Mouse (Mus musculus): ENCODE data around the gene Tlcd2. TPM values are rescaled to one million over a fixed set of nuclear protein-coding genes. Genes with fewer than 3 reads are reported as not detected.

Tlcd2 gene
- polyA plus RNA-seq, 1 experiment, result 78.8 TPM

- TF ChIP-seq CTCF (IDR thresholded peaks at IDR 0.05; ENCODE audit: extremely low read depth, insufficient read length, insufficient replicate concordance, low read depth, low read length) (no peak), POLR2A (IDR thresholded peaks at IDR 0.05; ENCODE audit: low read depth, low read length) (no peak)
Measured at GRCm38 (mm10) chr11:75422013-75422792, 39.3 kb upstream of the Tlcd2 start, which contains the start of gene Serpinf1. Gene Serpinf1, minus strand, starts transcription at chr11:75422701.

GRCm38 (mm10) chr11:75423091-75423490 lies 38.4 kb upstream of the Tlcd2 start:
- Histone ChIP-seq H3K4me3 (ENCODE audit: low read depth, low read length) (no peak overlapping the region), H3K27me3 (ENCODE audit: control insufficient read depth, insufficient read depth, low read length) (no peaks in the 10 kb centered on the region)

More at GRCm38 (mm10) chr11:75422013-75422792, 39.3 kb upstream of the Tlcd2 start, which contains the start of gene Serpinf1:
- no peaks in the 10 kb centered on the region for H3K36me3 ChIP-seq (ENCODE audit: control insufficient read depth, insufficient read depth, low read length)
- no peaks in the 10 kb centered on the region for H3K27me3 ChIP-seq (ENCODE audit: control insufficient read depth, insufficient read depth, low read length)
- no peak within 1 kb of the TSS for H3K27ac ChIP-seq (ENCODE audit: insufficient read depth, low read depth, low read length)
- H3K4me3 ChIP-seq (ENCODE audit: low read depth, low read length), result no peak within 1 kb of the TSS
- 62% methylated on average over 10 of the region's 10 CpGs for WGBS
- no peaks in the 10 kb centered on the region for H3K4me1 ChIP-seq (ENCODE audit: control insufficient read depth, insufficient read depth, insufficient read length, low read length)

GRCm38 (mm10) chr11:75424033-75424432 lies 37.5 kb upstream of the Tlcd2 start:
- Histone ChIP-seq H3K27ac (ENCODE audit: insufficient read depth, low read depth, low read length) (no peak overlapping the region), H3K36me3 (ENCODE audit: control insufficient read depth, insufficient read depth, low read length) (no peaks in the 10 kb centered on the region), H3K4me1 (ENCODE audit: control insufficient read depth, insufficient read depth, insufficient read length, low read length) (no peaks in the 10 kb centered on the region), H3K4me3 (ENCODE audit: low read depth, low read length) (no peak overlapping the region), H3K27me3 (ENCODE audit: control insufficient read depth, insufficient read depth, low read length) (no peaks in the 10 kb centered on the region)
- WGBS, result 50% methylated on average over 9 of the region's 9 CpGs
- TF ChIP-seq CTCF (IDR thresholded peaks at IDR 0.05; ENCODE audit: extremely low read depth, insufficient read length, insufficient replicate concordance, low read depth, low read length) (no peak), POLR2A (IDR thresholded peaks at IDR 0.05; ENCODE audit: low read depth, low read length) (no peak)

More at GRCm38 (mm10) chr11:75423091-75423490, 38.4 kb upstream of the Tlcd2 start:
- TF ChIP-seq CTCF (IDR thresholded peaks at IDR 0.05; ENCODE audit: extremely low read depth, insufficient read length, insufficient replicate concordance, low read depth, low read length) (no peak), POLR2A (IDR thresholded peaks at IDR 0.05; ENCODE audit: low read depth, low read length) (no peak)
- H3K27ac ChIP-seq (ENCODE audit: insufficient read depth, low read depth, low read length), result no peak overlapping the region
- H3K36me3 ChIP-seq (ENCODE audit: control insufficient read depth, insufficient read depth, low read length), result no peaks in the 10 kb centered on the region
- WGBS, result 81% methylated on average over 3 of the region's 3 CpGs
- no peaks in the 10 kb centered on the region for H3K4me1 ChIP-seq (ENCODE audit: control insufficient read depth, insufficient read depth, insufficient read length, low read length)

- Histone ChIP-seq H3K27me3 (ENCODE audit: control insufficient read depth, insufficient read depth, low read length) (no peaks in the 10 kb centered on the region), H3K4me1 (ENCODE audit: control insufficient read depth, insufficient read depth, insufficient read length, low read length) (no peaks in the 10 kb centered on the region)
- TF ChIP-seq CTCF (IDR thresholded peaks at IDR 0.05; ENCODE audit: extremely low read depth, insufficient read length, insufficient replicate concordance, low read depth, low read length), result no peak
- TF ChIP-seq POLR2A (IDR thresholded peaks at IDR 0.05; ENCODE audit: low read depth, low read length), result no peak
Measured at GRCm38 (mm10) chr11:75424459-75424858, 37.1 kb upstream of the Tlcd2 start.

GRCm38 (mm10) chr11:75429019-75429705 lies 32.4 kb upstream of the Tlcd2 start:
- no peaks in the 10 kb centered on the region for H3K36me3 ChIP-seq (ENCODE audit: control insufficient read depth, insufficient read depth, low read length)
- WGBS, result 59% methylated on average over 9 of the region's 9 CpGs
- H3K27ac ChIP-seq (ENCODE audit: insufficient read depth, low read depth, low read length), result no peak overlapping the region
- H3K4me1 ChIP-seq (ENCODE audit: control insufficient read depth, insufficient read depth, insufficient read length, low read length), result no peaks in the 10 kb centered on the region
- H3K27me3 ChIP-seq (ENCODE audit: control insufficient read depth, insufficient read depth, low read length), result no peaks in the 10 kb centered on the region
- H3K4me3 ChIP-seq (ENCODE audit: low read depth, low read length), result no peak overlapping the region
- TF ChIP-seq CTCF (IDR thresholded peaks at IDR 0.05; ENCODE audit: extremely low read depth, insufficient read length, insufficient replicate concordance, low read depth, low read length), result no peak
- TF ChIP-seq POLR2A (IDR thresholded peaks at IDR 0.05; ENCODE audit: low read depth, low read length), result peak; percentile 14; the same call in 1 of the 2 replicates

More at GRCm38 (mm10) chr11:75424459-75424858, 37.1 kb upstream of the Tlcd2 start:
- no peak overlapping the region for H3K27ac ChIP-seq (ENCODE audit: insufficient read depth, low read depth, low read length)
- no peak overlapping the region for H3K4me3 ChIP-seq (ENCODE audit: low read depth, low read length)
- 64% methylated on average over 3 of the region's 3 CpGs for WGBS
- H3K36me3 ChIP-seq (ENCODE audit: control insufficient read depth, insufficient read depth, low read length), result no peaks in the 10 kb centered on the region

GRCm38 (mm10) chr11:75431307-75431706 lies 30.2 kb upstream of the Tlcd2 start:
- 52% methylated on average over 11 of the region's 11 CpGs for WGBS
- H3K36me3 ChIP-seq (ENCODE audit: control insufficient read depth, insufficient read depth, low read length), result no peaks in the 10 kb centered on the region
- no peak overlapping the region for H3K27ac ChIP-seq (ENCODE audit: insufficient read depth, low read depth, low read length)

GRCm38 (mm10) chr11:75434138-75434537 lies 27.4 kb upstream of the Tlcd2 start:
- 86% methylated on average over 5 of the region's 5 CpGs for WGBS
- no peak overlapping the region for H3K27ac ChIP-seq (ENCODE audit: insufficient read depth, low read depth, low read length)
- H3K4me3 ChIP-seq (ENCODE audit: low read depth, low read length), result no peak overlapping the region

More at GRCm38 (mm10) chr11:75431307-75431706, 30.2 kb upstream of the Tlcd2 start:
- TF ChIP-seq POLR2A (IDR thresholded peaks at IDR 0.05; ENCODE audit: low read depth, low read length), result no peak
- no peak for TF ChIP-seq CTCF (IDR thresholded peaks at IDR 0.05; ENCODE audit: extremely low read depth, insufficient read length, insufficient replicate concordance, low read depth, low read length)
- Histone ChIP-seq H3K4me1 (ENCODE audit: control insufficient read depth, insufficient read depth, insufficient read length, low read length) (no peaks in the 10 kb centered on the region), H3K27me3 (ENCODE audit: control insufficient read depth, insufficient read depth, low read length) (no peaks in the 10 kb centered on the region), H3K4me3 (ENCODE audit: low read depth, low read length) (no peak overlapping the region)

More at GRCm38 (mm10) chr11:75434138-75434537, 27.4 kb upstream of the Tlcd2 start:
- 0 out of 2 replicates have a peak, but pooled peaks cover under 1% of the 10 kb centered on the region for H3K4me1 ChIP-seq (ENCODE audit: control insufficient read depth, insufficient read depth, insufficient read length, low read length)
- no peaks in the 10 kb centered on the region for H3K36me3 ChIP-seq (ENCODE audit: control insufficient read depth, insufficient read depth, low read length)
- no peaks in the 10 kb centered on the region for H3K27me3 ChIP-seq (ENCODE audit: control insufficient read depth, insufficient read depth, low read length)
- TF ChIP-seq CTCF (IDR thresholded peaks at IDR 0.05; ENCODE audit: extremely low read depth, insufficient read length, insufficient replicate concordance, low read depth, low read length), result no peak
- TF ChIP-seq POLR2A (IDR thresholded peaks at IDR 0.05; ENCODE audit: low read depth, low read length), result no peak

Data from small intestine, adult 2 months (tissue).